Mouse (Mus musculus) embryonic facial prominence, embryonic 11.5 days (tissue): ENCODE measurements around the gene Slc9a3. TPM values are rescaled to one million over a fixed set of nuclear protein-coding genes. Genes with fewer than 3 reads are reported as not detected.

Experiments
- ATAC-seq: fragments of 200-750 bp; cut with Nextera tagmentation; replicated peaks from 2 replicates; pipeline ENCODE4 v1.8.0; 2017; ENCODE audit warnings: low read depth; ENCODE audit not compliant: insufficient number of reproducible peaks, low FRiP score, low TSS enrichment
- DNase-seq: peaks from one replicate; pipeline ENCODE4 v3.0.0-alpha.2; 2015; ENCODE audit warnings: low spot score
- H3K27ac ChIP-seq: fragments of 300-500 bp; sonication (generic); replicated peaks from 2 replicates; pipeline ENCODE4 v1.5.1; 2014; ENCODE audit warnings: mild to moderate bottlenecking, low read depth, low read length, control low read depth
- H3K27me3 ChIP-seq: fragments of 300-500 bp; sonication (generic); 2 replicates; pipeline ENCODE4 v1.6.1; 2014; ENCODE audit warnings: mild to moderate bottlenecking, low read length, moderate library complexity, mixed read lengths; ENCODE audit not compliant: control insufficient read depth, insufficient read depth
- H3K36me3 ChIP-seq: fragments of 300-500 bp; sonication (generic); replicated peaks from 2 replicates; pipeline ENCODE4 v1.6.1; 2014; ENCODE audit warnings: low read depth, mild to moderate bottlenecking, low read length, moderate library complexity, mixed read lengths; ENCODE audit not compliant: control insufficient read depth, insufficient read depth
- H3K4me1 ChIP-seq: fragments of 300-500 bp; sonication (generic); 2 replicates; pipeline ENCODE4 v1.6.1; 2014; ENCODE audit warnings: low read length, mixed read lengths; ENCODE audit not compliant: control insufficient read depth, insufficient read depth
- H3K4me2 ChIP-seq: fragments of 300-500 bp; sonication (generic); 2 replicates; pipeline ENCODE4 v1.6.1; 2014; ENCODE audit warnings: low read depth, mild to moderate bottlenecking, control low read depth, low read length, moderate library complexity
- H3K4me3 ChIP-seq: fragments of 300-500 bp; sonication (generic); 2 replicates; pipeline ENCODE4 v1.5.1; 2014; ENCODE audit warnings: low read depth, low read length, control low read depth
- H3K9ac ChIP-seq: fragments of 300-500 bp; sonication (generic); replicated peaks from 2 replicates; pipeline ENCODE4 v1.6.1; 2014; ENCODE audit warnings: mild to moderate bottlenecking, control low read depth, low read length
- H3K9me3 ChIP-seq: fragments of 300-500 bp; sonication (generic); replicated peaks from 2 replicates; pipeline ENCODE4 v1.6.1; 2016; ENCODE audit warnings: mild to moderate bottlenecking, low read length, inconsistent platforms, mixed read lengths; ENCODE audit not compliant: control insufficient read depth
- WGBS: fragments of 180-500 bp; shearing (Covaris S2); extraction: QIAGEN DNeasy Blood & Tissue Kit; methylation state at CpG from one replicate; pipeline ENCODE4 v1.1.7; 2014; 5-methylcytosine and 5-hydroxymethylcytosine counted together
- polyA plus RNA-seq: library from polyadenylated mRNA; unstranded; fragments of >200 nt; fragmentation: Nextera tagmentation; extraction: Ambion mirVana; gene quantifications from 2 replicates; pipeline ENCODE4 v1.2.1, GENCODE M21; 2014

The Slc9a3 gene
- polyA plus RNA-seq, 1 experiment from 2014 or later = not detected

DNA sequence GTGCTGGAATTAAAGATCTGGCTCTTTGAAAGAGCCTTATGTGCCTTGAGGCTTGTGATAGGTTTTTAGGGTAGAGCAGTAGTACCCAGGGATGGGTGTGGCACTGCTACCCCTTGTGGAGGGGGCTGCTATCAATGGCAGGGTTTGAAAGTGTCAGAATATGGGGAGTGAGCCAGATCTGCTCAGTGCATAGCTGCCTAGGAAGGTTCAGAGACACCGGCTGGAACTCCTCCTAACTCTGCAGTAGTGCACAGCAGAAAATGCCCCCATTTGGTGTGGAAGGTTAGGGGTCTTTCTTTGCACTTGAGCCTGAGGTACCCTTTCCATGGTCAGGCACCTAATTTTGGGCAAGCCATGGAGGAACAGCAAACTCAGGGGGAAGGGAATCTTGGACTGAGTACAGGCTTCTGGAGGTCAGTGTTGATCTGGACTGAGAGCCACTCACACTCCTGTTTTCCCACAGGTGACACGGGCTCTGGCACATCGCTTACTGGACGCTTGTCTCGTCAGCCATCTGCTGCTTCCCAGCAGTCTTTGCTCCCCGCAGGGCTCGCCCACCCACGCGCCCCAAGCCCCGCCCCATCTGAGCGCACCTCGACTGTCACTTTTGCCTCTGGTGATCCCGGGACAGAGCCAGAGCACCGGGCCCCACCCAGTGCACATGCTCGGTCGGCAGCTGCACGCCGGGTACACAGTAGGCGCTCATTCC lies 45.2 kb downstream of the Slc9a3 start:
- peak; percentile 60 for DNase-seq
- H3K9me3 ChIP-seq = no peaks in the 10 kb centered on the region
- 14% methylated on average over 19 of the region's 19 CpGs for WGBS
- no peak overlapping the region for H3K27ac ChIP-seq
- no peaks in the 10 kb centered on the region for H3K36me3 ChIP-seq
- no peaks in the 10 kb centered on the region for H3K4me1 ChIP-seq
- H3K4me2 ChIP-seq = peak overlapping the region; percentile 73
- H3K4me3 ChIP-seq = peak overlapping the region; percentile 43
- peak overlapping the region; percentile 59 for H3K9ac ChIP-seq
- no peaks in the 10 kb centered on the region for H3K27me3 ChIP-seq
- peak; percentile 64 for ATAC-seq

DNA sequence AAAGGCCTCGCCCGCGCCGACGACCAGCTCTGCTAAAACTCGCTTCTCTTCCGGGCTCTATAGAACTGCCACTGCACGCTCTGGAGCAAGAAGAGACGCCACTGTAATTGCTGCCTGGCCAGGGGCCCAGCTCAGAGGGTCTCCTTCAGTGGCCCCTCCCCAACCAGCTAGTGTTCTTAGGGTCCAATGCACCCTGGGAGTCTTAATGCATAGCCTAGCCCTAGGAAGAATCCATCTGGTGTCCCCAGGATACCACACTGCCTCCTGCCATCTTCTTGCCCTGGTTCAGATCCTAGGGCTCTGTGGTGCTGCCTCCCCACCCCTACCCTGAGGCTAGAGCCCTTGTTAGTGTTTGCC lies 45.8 kb downstream of the Slc9a3 start:
- Histone ChIP-seq H3K36me3 (0 out of 2 replicates have a peak, but pooled peaks cover 3% of the 10 kb centered on the region), H3K4me1 (no peaks in the 10 kb centered on the region), H3K9ac (peak overlapping the region; percentile 59), H3K4me3 (peak overlapping the region; percentile 43), H3K4me2 (peak overlapping the region; percentile 73), H3K9me3 (no peaks in the 10 kb centered on the region), H3K27me3 (no peaks in the 10 kb centered on the region), H3K27ac (no peak overlapping the region)
- no peak for DNase-seq
- WGBS = 11% methylated on average over 9 of the region's 9 CpGs
- peak; percentile 46 for ATAC-seq

DNA sequence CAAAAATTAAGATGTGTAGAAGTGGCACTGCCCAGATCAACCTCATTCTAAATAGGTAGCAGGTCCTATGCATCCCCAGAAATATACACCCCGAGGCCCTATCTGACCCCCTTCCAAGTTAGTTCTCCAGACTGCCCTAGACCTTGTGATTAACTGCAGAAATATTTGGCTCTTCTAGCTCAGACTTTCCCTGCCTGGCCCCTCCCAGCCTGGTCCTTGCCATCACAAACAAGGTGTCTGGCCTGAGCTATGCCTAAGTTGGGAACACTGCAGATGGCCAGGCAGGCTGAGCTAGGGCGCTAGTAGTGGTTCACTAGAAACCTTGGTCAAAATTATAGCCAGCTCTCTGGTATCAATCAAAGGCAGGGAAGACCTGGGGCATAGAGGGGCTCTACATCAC lies 46.2 kb downstream of the Slc9a3 start:
- no peaks in the 10 kb centered on the region for H3K9me3 ChIP-seq
- H3K36me3 ChIP-seq = 0 out of 2 replicates have a peak, but pooled peaks cover 3% of the 10 kb centered on the region
- H3K4me1 ChIP-seq = no peaks in the 10 kb centered on the region
- no peaks in the 10 kb centered on the region for H3K27me3 ChIP-seq
- ATAC-seq = no peak
- no peak overlapping the region for H3K4me2 ChIP-seq
- H3K27ac ChIP-seq = no peak overlapping the region
- WGBS = 86% methylated on average over 2 of the region's 2 CpGs
- H3K9ac ChIP-seq = no peak overlapping the region
- no peak overlapping the region for H3K4me3 ChIP-seq
- DNase-seq = no peak

DNA sequence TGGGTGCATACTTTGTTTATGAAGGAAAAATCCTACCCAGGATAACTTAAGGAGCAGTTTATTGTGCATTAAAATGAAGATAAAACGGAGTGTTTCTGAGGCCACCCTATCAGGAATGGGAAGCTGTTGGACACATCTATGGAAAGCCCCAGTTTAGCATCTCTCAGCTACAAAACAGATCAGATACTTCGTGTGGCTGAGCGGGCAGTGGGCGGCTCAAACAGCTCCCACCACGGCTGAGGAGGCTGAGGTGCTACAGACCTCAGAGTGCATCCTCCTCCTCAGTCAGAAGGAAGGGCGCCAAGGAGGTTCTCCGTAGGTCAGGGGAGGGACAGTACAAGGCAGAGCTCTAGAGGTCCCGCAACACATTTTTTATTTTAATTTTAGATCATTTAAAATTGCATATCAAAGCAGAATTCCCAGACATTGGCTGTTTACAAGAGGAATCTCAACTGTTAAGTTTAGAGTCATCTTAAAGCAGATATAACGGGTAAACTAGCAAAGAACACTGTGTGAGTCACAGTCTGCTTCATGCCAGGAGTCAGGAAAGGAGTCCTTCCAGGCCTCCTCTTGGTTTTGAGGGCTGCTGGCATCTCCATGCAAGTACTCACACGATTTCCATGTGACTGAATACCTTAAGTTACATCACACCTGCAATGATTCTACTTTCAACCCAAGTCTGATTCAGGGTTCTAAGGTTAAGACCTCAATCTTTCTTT lies 48.3 kb downstream of the Slc9a3 start:
- Histone ChIP-seq H3K27me3 (no peaks in the 10 kb centered on the region), H3K4me2 (no peak overlapping the region), H3K4me1 (no peaks in the 10 kb centered on the region), H3K9ac (no peak overlapping the region), H3K36me3 (peaks cover 5% of the 10 kb centered on the region; the same call in 1 of the 2 replicates), H3K9me3 (no peaks in the 10 kb centered on the region), H3K4me3 (no peak overlapping the region), H3K27ac (no peak overlapping the region)
- ATAC-seq (no peak), DNase-seq (no peak)
- 86% methylated on average over 10 of the region's 10 CpGs for WGBS

DNA sequence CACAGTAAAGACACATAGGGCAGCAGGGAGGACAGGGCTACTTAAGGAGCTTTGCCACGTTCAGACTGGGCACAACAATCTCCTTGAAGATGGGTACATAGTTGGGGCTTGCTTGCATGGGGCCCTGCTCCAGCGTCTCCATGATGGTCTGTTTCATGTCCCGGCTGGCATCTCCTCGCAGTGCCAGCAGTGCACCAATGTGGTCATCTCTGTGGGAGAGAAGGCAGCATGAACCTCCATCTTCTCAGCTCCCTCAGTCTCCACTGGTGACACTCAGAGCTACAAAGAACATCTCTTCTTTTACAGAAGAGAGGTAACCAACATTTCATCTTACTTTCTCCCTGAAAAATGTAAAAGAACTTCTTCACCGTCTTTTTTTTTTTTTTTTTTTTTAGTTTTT lies 50.8 kb downstream of the Slc9a3 start:
- H3K27me3 ChIP-seq = no peaks in the 10 kb centered on the region
- no peak overlapping the region for H3K9ac ChIP-seq
- WGBS = 91% methylated on average over 5 of the region's 5 CpGs
- H3K4me1 ChIP-seq = no peaks in the 10 kb centered on the region
- no peak overlapping the region for H3K4me3 ChIP-seq
- H3K9me3 ChIP-seq = no peaks in the 10 kb centered on the region
- peaks cover 5% of the 10 kb centered on the region; the same call in 1 of the 2 replicates for H3K36me3 ChIP-seq
- no peak for ATAC-seq
- DNase-seq = no peak
- no peak overlapping the region for H3K4me2 ChIP-seq
- H3K27ac ChIP-seq = no peak overlapping the region

DNA sequence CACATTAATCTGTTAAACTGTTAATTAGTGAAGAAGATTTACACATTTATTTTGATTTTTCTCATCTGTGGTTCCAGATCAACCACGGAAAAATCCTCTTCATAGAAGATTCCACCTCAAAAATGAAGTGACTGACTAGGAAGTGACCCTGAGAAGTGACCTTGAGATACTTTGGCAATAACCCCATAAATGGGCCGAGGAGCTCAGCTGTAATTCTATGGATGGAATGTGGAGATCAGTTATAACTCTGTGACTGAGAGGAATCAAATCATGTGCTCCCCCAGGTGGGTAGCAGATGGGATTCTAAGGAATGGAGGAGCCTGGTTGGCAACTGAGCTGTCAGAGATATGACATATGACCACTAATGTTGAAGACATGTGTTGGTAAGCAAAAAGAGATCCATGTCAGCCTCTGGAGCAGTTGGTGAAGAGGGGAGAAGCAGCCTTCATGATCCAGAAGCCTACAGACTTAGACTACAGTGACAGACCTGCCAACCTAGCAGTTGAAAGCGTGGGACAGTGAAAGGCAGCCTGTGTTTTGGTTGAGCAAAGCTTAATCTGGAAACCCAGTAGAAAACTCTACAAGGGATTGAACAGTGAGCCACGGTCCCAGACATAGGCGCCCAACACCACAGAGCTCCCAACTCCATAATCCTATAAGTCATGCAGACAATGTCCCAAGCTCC lies 61.9 kb downstream of the Slc9a3 start:
- Histone ChIP-seq H3K4me2 (no peak overlapping the region), H3K9ac (no peak overlapping the region), H3K9me3 (no peaks in the 10 kb centered on the region), H3K4me3 (no peak overlapping the region), H3K27ac (no peak overlapping the region), H3K27me3 (no peaks in the 10 kb centered on the region), H3K36me3 (no peaks in the 10 kb centered on the region; the same call in 1 of the 2 replicates), H3K4me1 (no peaks in the 10 kb centered on the region)
- DNase-seq (no peak), ATAC-seq (no peak)
- 90% methylated on average over 5 of the region's 5 CpGs for WGBS

DNA sequence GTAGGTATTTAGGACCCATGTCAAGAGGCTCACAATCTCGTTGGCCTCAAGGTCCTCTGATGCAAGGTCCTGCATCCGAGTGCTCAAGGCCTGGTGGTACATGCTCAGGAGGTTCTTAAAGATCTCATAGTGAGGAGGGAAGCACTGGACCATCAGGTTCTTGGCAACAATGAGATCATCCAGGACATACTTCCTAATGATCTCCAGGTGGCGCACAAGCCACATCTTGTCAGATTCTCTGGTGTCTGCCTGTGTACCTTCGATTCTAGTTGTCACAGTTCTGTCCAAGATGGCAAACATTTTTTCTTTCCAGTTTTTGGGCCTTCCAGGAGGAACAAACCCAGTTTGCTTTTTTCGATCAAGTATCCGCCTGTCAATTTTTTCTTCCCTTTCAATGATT lies 71.4 kb downstream of the Slc9a3 start:
- H3K27ac ChIP-seq = no peak overlapping the region
- no peaks in the 10 kb centered on the region for H3K9me3 ChIP-seq
- no peak overlapping the region for H3K4me2 ChIP-seq
- DNase-seq (peak; percentile 27), ATAC-seq (no peak)
- no peak overlapping the region for H3K9ac ChIP-seq
- 86% methylated on average over 6 of the region's 6 CpGs for WGBS
- H3K4me1 ChIP-seq = no peaks in the 10 kb centered on the region
- peaks cover 3% of the 10 kb centered on the region for H3K36me3 ChIP-seq
- H3K27me3 ChIP-seq = no peaks in the 10 kb centered on the region
- no peak overlapping the region for H3K4me3 ChIP-seq

DNA sequence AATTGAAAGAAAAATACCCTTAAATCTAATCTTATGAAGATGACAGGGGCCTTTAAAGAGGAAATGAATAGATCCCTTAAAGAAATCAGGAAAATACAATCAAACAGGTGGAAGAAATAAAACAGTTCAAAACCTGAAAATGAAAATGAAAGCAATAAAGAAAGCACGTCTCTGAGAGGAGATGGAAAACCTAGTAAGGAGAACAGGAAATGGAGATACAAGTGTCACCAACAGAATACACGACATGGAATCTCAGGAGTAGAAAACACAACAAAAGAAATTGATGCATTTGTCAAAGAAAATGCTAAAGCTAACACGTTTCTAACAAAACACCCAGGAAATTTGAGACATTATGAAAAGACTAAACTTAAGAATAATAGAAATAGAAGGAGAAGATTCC lies 75.2 kb downstream of the Slc9a3 start:
- Histone ChIP-seq H3K36me3 (peaks cover 3% of the 10 kb centered on the region), H3K4me1 (no peaks in the 10 kb centered on the region)
- no peak for ATAC-seq

More for the DNA sequence above, 75.2 kb downstream of the Slc9a3 start:
- Histone ChIP-seq H3K4me2 (no peak overlapping the region), H3K9ac (no peak overlapping the region), H3K9me3 (no peaks in the 10 kb centered on the region), H3K27me3 (no peaks in the 10 kb centered on the region), H3K4me3 (no peak overlapping the region), H3K27ac (no peak overlapping the region)
- WGBS = 82% methylated on average over 3 of the region's 3 CpGs
- DNase-seq = no peak
